Mouse (Mus musculus) midbrain, postnatal 0 days (tissue): Measurements from ENCODE around the gene Obox6. TPM values are rescaled to one million over a fixed set of nuclear protein-coding genes. Genes with fewer than 3 reads are reported as not detected.

Experiments used
- ATAC-seq: fragments of 200-750 bp; cut with Nextera tagmentation; 2 replicates; pipeline ENCODE4 v1.8.0; 2017; ENCODE audit warnings: moderate number of reproducible peaks, mild to moderate bottlenecking, moderate TSS enrichment, moderate library complexity; ENCODE audit not compliant: low FRiP score
- DNase-seq: peaks from one replicate; pipeline ENCODE4 v3.0.0-alpha.2; 2015; ENCODE audit warnings: low spot score
- H3K27ac ChIP-seq: fragments of 300-500 bp; sonication (generic); 2 replicates; pipeline ENCODE4 v1.5.1; 2014; ENCODE audit warnings: low read depth, mild to moderate bottlenecking, low read length, mixed read lengths
- H3K27me3 ChIP-seq: fragments of 300-500 bp; sonication (generic); 2 replicates; pipeline ENCODE4 v1.6.1; 2014; ENCODE audit warnings: low read length, control low read depth, mixed read lengths; ENCODE audit not compliant: insufficient read depth
- H3K36me3 ChIP-seq: fragments of 300-500 bp; sonication (generic); 2 replicates; pipeline ENCODE4 v1.6.1; 2014; ENCODE audit warnings: low read length, control low read depth, mixed read lengths; ENCODE audit not compliant: insufficient read depth
- H3K4me1 ChIP-seq: fragments of 300-500 bp; sonication (generic); 2 replicates; pipeline ENCODE4 v1.6.1; 2014; ENCODE audit warnings: mild to moderate bottlenecking, control low read depth, antibody characterized with exemption, low read length, mixed read lengths; ENCODE audit not compliant: insufficient read depth
- H3K4me2 ChIP-seq: fragments of 300-500 bp; sonication (generic); 2 replicates; pipeline ENCODE4 v1.6.1; 2014; ENCODE audit warnings: low read depth, mild to moderate bottlenecking, low read length, mixed read lengths; ENCODE audit not compliant: poor library complexity, severe bottlenecking
- H3K4me3 ChIP-seq: fragments of 300-500 bp; sonication (generic); 2 replicates; pipeline ENCODE4 v1.5.1; 2014; ENCODE audit warnings: low read depth, mild to moderate bottlenecking, low read length, moderate library complexity
- H3K9ac ChIP-seq: fragments of 300-500 bp; sonication (generic); replicated peaks from 2 replicates; pipeline ENCODE4 v1.6.1; 2014; ENCODE audit warnings: mild to moderate bottlenecking, low read length, moderate library complexity, mixed read lengths; ENCODE audit not compliant: poor library complexity, severe bottlenecking
- H3K9me3 ChIP-seq: fragments of 300-500 bp; sonication (generic); 2 replicates; pipeline ENCODE4 v1.6.1; 2016; ENCODE audit warnings: low read length, control low read depth
- CTCF ChIP-seq: IDR thresholded peaks from 2 replicates; pipeline ENCODE4 v1.5.1; 2016; ENCODE audit warnings: antibody characterized with exemption, mild to moderate bottlenecking
- WGBS: fragments of 180-500 bp; shearing (Covaris S2); extraction: QIAGEN DNeasy Blood & Tissue Kit; methylation state at CpG from one replicate; pipeline ENCODE4 v1.1.7; 2014; 5-methylcytosine and 5-hydroxymethylcytosine counted together
- polyA plus RNA-seq: library from polyadenylated mRNA; unstranded; fragments of >200 nt; fragmentation: Nextera tagmentation; extraction: Ambion mirVana; gene quantifications from 2 replicates; pipeline ENCODE4 v1.2.1, GENCODE M21; 2015
- total RNA-seq: library from RNA; depleted of rRNA; stranded (reverse); fragments of >200 nt; gene quantifications from 2 replicates; pipeline ENCODE4 v1.2.3, GENCODE M21; 2014; rRNA removed

The Obox6 gene
- total RNA-seq = not detected in 2 replicates
- polyA plus RNA-seq = not detected in 2 replicates

DNA sequence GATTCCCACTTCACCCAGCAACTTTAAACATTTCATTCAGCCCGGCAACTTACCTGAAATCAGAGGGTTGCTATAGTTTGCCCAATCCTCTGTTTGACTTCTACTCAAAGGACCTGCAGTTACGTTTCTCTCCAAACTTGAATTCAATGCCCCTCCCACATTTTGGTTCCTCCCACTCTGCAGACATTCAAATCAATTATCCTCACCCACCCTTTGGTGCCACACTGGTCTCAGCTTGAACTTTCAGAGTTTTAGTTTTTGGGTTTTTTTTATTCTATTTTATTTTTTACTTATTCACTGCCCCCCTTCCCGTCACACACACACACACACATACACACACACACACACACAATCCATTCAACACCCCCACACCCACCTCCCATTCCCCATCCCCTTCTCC, at the start of gene Obox6:
TSS of gene Obox6 (minus strand) at position 101 of the 400 bp plus-strand sequence.
- H3K9me3 ChIP-seq = peaks cover 9% of the 10 kb centered on the region; the same call in 1 of the 2 replicates
- 92% methylated on average over 3 of the region's 3 CpGs for WGBS
- no peak within 1 kb of the TSS for H3K27ac ChIP-seq
- H3K4me1 ChIP-seq = no peaks in the 10 kb centered on the region
- ATAC-seq (no peak), DNase-seq (no peak)
- H3K4me2 ChIP-seq = no peak within 1 kb of the TSS
- H3K4me3 ChIP-seq = no peak within 1 kb of the TSS
- H3K27me3 ChIP-seq = no peaks in the 10 kb centered on the region
- no peak within 1 kb of the TSS for H3K9ac ChIP-seq
- no peak for TF ChIP-seq CTCF
- H3K36me3 ChIP-seq = no peaks in the 10 kb centered on the region

DNA sequence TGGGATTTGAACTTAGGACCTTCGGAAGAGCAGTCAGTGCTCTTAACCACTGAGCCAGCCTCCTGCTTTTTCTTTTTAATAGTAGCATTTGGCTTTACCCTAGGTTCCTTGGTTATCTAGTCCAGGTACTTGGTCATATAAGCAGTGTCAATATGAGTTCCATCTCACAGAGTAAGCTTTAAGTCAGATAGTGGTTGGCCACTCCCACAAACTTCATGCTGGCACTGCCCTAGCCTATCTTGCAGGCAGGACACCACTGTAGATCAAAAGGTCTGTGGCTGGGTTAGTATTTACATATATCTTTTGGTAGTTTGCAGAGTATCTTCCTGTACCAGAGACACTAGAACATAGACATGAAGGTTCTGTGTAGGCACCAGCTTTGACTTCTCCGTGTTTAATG, 44.6 kb upstream of the Obox6 start:
- ATAC-seq = no peak
- Histone ChIP-seq H3K27me3 (no peaks in the 10 kb centered on the region), H3K4me3 (no peak overlapping the region), H3K4me1 (no peaks in the 10 kb centered on the region), H3K27ac (no peak overlapping the region), H3K36me3 (no peaks in the 10 kb centered on the region), H3K9me3 (no peaks in the 10 kb centered on the region), H3K9ac (no peak overlapping the region), H3K4me2 (no peak overlapping the region)
- WGBS = 88% methylated on average over 2 of the region's 2 CpGs
- no peak for TF ChIP-seq CTCF
- no peak for DNase-seq

DNA sequence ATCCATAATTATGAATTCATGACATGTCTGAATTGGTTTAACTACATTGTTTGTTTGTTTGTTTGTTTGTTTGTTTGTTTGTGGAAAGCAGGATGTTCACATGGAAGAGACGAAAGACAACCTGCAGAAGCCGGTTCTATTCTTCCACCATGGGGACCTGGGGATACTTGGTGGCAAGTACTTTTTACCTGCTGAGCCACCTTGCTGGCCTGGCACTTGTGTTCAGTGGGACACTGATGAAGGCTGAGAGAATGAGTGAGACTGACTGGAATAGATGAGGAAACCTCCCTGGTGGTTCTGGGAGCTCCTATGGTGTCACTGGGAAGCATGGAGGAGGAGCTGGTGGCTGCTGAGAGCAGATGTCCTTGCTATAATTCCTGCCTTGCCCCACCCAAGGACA, 42.8 kb upstream of the Obox6 start, which contains the start of gene Crxos:
TSS of gene Crxos (plus strand) at position 301 of the 400 bp plus-strand sequence.
- no peak within 1 kb of the TSS for H3K4me2 ChIP-seq
- ATAC-seq = no peak
- H3K9ac ChIP-seq = no peak within 1 kb of the TSS
- H3K4me3 ChIP-seq = no peak within 1 kb of the TSS
- no peak for TF ChIP-seq CTCF
- H3K27ac ChIP-seq = no peak within 1 kb of the TSS
- 90% methylated on average over 2 of the region's 2 CpGs for WGBS
- H3K36me3 ChIP-seq = no peaks in the 10 kb centered on the region
- no peaks in the 10 kb centered on the region for H3K4me1 ChIP-seq
- H3K27me3 ChIP-seq = no peaks in the 10 kb centered on the region
- no peak for DNase-seq
- no peaks in the 10 kb centered on the region for H3K9me3 ChIP-seq

DNA sequence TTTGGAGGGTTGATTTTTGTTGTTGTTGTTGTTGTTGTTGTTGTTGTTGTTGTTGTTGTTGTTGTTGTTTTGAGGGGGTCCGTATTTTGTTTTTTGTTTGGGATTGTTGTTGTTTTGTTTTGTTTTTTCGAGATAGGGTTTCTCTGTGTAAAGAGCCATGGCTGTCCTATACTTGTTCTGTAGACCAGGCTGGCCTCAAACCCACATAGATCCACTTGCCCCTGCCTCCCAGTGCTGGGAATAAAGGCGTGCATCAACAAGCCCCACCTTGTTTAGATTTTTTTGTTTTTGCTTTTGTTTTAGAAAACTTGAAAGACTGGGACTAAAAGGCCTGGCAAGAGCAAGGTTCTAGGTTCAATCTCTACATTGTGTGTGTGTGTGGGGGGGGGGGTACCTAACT, 42.4 kb upstream of the Obox6 start:
- Histone ChIP-seq H3K4me1 (no peaks in the 10 kb centered on the region), H3K27me3 (no peaks in the 10 kb centered on the region), H3K4me2 (no peak overlapping the region), H3K9ac (no peak overlapping the region), H3K36me3 (no peaks in the 10 kb centered on the region), H3K27ac (no peak overlapping the region), H3K9me3 (no peaks in the 10 kb centered on the region), H3K4me3 (no peak overlapping the region)
- no peak for TF ChIP-seq CTCF
- no peak for DNase-seq
- 47% methylated on average over 3 of the region's 3 CpGs for WGBS
- no peak for ATAC-seq

DNA sequence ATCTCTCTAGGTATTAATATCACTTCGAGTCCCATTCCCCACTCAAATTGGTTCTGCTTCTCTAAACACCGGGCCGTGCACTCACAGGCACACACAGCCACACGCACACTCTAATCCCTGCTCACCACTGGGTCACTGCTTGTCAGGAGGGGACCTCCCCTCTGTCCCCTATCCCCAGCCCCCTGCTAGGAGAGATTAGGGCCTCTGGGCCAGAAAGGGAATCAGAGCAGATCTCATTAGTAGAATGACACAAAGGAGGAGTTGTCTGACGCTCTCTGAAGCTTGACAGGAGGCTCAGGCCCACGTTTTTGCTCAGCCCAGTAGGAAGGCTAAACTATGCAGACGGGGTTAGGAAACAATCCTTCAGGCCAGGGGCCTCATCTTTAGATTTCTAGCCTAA, 41.9 kb upstream of the Obox6 start:
- no peak overlapping the region for H3K4me3 ChIP-seq
- H3K9ac ChIP-seq = no peak overlapping the region
- H3K27me3 ChIP-seq = no peaks in the 10 kb centered on the region
- no peaks in the 10 kb centered on the region for H3K4me1 ChIP-seq
- no peaks in the 10 kb centered on the region for H3K9me3 ChIP-seq
- no peak for DNase-seq
- H3K4me2 ChIP-seq = no peak overlapping the region
- no peaks in the 10 kb centered on the region for H3K36me3 ChIP-seq
- WGBS = 3% methylated on average over 7 of the region's 7 CpGs
- H3K27ac ChIP-seq = no peak overlapping the region
- no peak; the same call in 1 of the 2 replicates for ATAC-seq
- no peak for TF ChIP-seq CTCF

DNA sequence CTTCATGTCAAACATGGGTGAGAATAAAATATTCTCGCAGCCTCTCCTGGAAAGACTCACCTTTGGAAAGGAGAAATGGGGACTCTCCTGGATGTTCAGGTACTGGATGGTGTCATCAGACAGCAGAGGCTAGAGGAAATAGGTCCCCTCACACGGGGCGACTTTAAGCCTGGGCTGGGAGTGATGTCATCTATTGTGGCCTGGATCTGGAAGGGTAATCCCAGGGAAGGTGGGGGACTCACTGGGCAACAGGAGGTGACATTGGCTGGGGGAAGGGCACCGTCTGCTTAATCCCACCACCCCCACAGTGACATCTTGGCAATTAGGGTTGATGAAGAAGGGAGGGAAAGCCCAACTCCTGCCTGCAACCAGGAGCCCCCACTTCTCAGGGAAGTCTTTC, 40.3 kb upstream of the Obox6 start, which contains the start of gene Crx:
TSS of gene Crx (minus strand) at position 213 of the 400 bp plus-strand sequence.
- Histone ChIP-seq H3K36me3 (no peaks in the 10 kb centered on the region), H3K4me2 (no peak within 1 kb of the TSS), H3K27ac (no peak within 1 kb of the TSS), H3K9me3 (no peaks in the 10 kb centered on the region), H3K27me3 (no peaks in the 10 kb centered on the region), H3K9ac (no peak within 1 kb of the TSS), H3K4me1 (no peaks in the 10 kb centered on the region), H3K4me3 (no peak within 1 kb of the TSS)
- ATAC-seq = no peak
- WGBS = 32% methylated on average over 4 of the region's 4 CpGs
- no peak for DNase-seq
- no peak for TF ChIP-seq CTCF
